Mouse (Mus musculus) ovary, adult 10 weeks (tissue): ENCODE results near the gene Olfr1278. TPM values are rescaled to one million over a fixed set of nuclear protein-coding genes. Genes with fewer than 3 reads are reported as not detected.

Source experiments
- polyA plus RNA-seq: library from polyadenylated mRNA; stranded (reverse); fragments of 350-450 nt; fragmentation: Illumina TruSeq; extraction: RNeasy Lipid Tissue Mini Kit (QIAGEN cat#74804); gene quantifications from one replicate; pipeline ENCODE4 v1.2.3, GENCODE M21; 2014

Gene Olfr1278
- polyA plus RNA-seq: not detected

GRCm38 (mm10) chr2:111289836-111290235 lies at the start of gene Olfr1278:
Gene Olfr1278, plus strand, starts transcription at chr2:111290136.

GRCm38 (mm10) chr2:111254216-111254615 lies 35.7 kb upstream of the Olfr1278 start, which contains the start of gene Olfr1276:
Gene Olfr1276, plus strand, starts transcription at chr2:111254516.

GRCm38 (mm10) chr2:111274006-111274405 lies 15.9 kb upstream of the Olfr1278 start, which contains the start of gene Olfr1277:
Gene Olfr1277, minus strand, starts transcription at chr2:111274106.

GRCm38 (mm10) chr2:111300374-111300773 lies 10.4 kb downstream of the Olfr1278 start, which contains the start of gene Olfr1279:
Gene Olfr1279, plus strand, starts transcription at chr2:111300635.

GRCm38 (mm10) chr2:111313717-111314116 lies 23.8 kb downstream of the Olfr1278 start, which contains the start of gene Olfr1280:
Gene Olfr1280, plus strand, starts transcription at chr2:111314017.

GRCm38 (mm10) chr2:111326220-111326619 lies 36.3 kb downstream of the Olfr1278 start, which contains the start of gene Olfr1281:
Gene Olfr1281, plus strand, starts transcription at chr2:111326520.

GRCm38 (mm10) chr2:111335976-111336375 lies 46.0 kb downstream of the Olfr1278 start, which contains the start of gene Olfr1282:
Gene Olfr1282, minus strand, starts transcription at chr2:111336076.

Other genes starting within 250 kb of the Olfr1278 start
- not detected for gene Gm13941, start 184.2 kb upstream of the Olfr1278 start, polyA plus RNA-seq
- gene Gm15130, start 137.2 kb upstream of the Olfr1278 start, polyA plus RNA-seq: not detected
- not detected for gene 4930430A15Rik, start 60.5 kb upstream of the Olfr1278 start, polyA plus RNA-seq
- gene Olfr1275, start 54.9 kb upstream of the Olfr1278 start, polyA plus RNA-seq: not detected
- not detected for gene Olfr1276, start 35.6 kb upstream of the Olfr1278 start, polyA plus RNA-seq
- gene Olfr1277, start 16.0 kb upstream of the Olfr1278 start, polyA plus RNA-seq: not detected
- gene Olfr1279, start 10.5 kb downstream of the Olfr1278 start, polyA plus RNA-seq: not detected
- gene Olfr1280, start 23.9 kb downstream of the Olfr1278 start, polyA plus RNA-seq: not detected
- not detected for gene Olfr1281, start 36.4 kb downstream of the Olfr1278 start, polyA plus RNA-seq
- not detected for gene Olfr1282, start 45.9 kb downstream of the Olfr1278 start, polyA plus RNA-seq
- gene Olfr1283, start 76.7 kb downstream of the Olfr1278 start, polyA plus RNA-seq: not detected
- not detected for gene Olfr1284, start 85.4 kb downstream of the Olfr1278 start, polyA plus RNA-seq
- gene Olfr1286, start 133.0 kb downstream of the Olfr1278 start, polyA plus RNA-seq: not detected
- gene Olfr1287, start 159.0 kb downstream of the Olfr1278 start, polyA plus RNA-seq: not detected
- gene Olfr1288, start 184.0 kb downstream of the Olfr1278 start, polyA plus RNA-seq: not detected
- not detected for gene Olfr1289, start 190.7 kb downstream of the Olfr1278 start, polyA plus RNA-seq
- not detected for gene Olfr1290, start 203.7 kb downstream of the Olfr1278 start, polyA plus RNA-seq
- not detected for gene Olfr1291-ps1, start 207.0 kb downstream of the Olfr1278 start, polyA plus RNA-seq
- not detected for gene Olfr1293-ps, start 235.1 kb downstream of the Olfr1278 start, polyA plus RNA-seq